Mouse (Mus musculus) right cerebral cortex, postnatal 4 days (tissue): ENCODE data around the gene Fam193b.
"Not testable (repeated sequence)": the region's sequence is repeated elsewhere in the genome, so short reads cannot be mapped to it uniquely, and the experiment has no call there.

Experiments
- DNase-seq: peaks from one replicate; pipeline ENCODE4 v3.0.0-alpha.2; 2022

Gene Fam193b

GRCm38 (mm10) chr13:55571027-55571751 lies at the start of gene Fam193b:
Gene Fam193b, minus strand, starts transcription at chr13:55571120.
- peak; percentile 95 for DNase-seq

GRCm38 (mm10) chr13:55620275-55620674 lies 49.4 kb upstream of the Fam193b start:
- DNase-seq, result no peak

GRCm38 (mm10) chr13:55619328-55619727 lies 48.4 kb upstream of the Fam193b start:
- no peak for DNase-seq

- no peak for DNase-seq
Measured at GRCm38 (mm10) chr13:55613471-55613870, 42.6 kb upstream of the Fam193b start.

GRCm38 (mm10) chr13:55611996-55612395 lies 41.1 kb upstream of the Fam193b start:
- DNase-seq, result no peak

GRCm38 (mm10) chr13:55607624-55608006 lies 36.7 kb upstream of the Fam193b start:
- DNase-seq, result no peak

- no peak for DNase-seq
Measured at GRCm38 (mm10) chr13:55606899-55607623, 36.1 kb upstream of the Fam193b start.

- no peak for DNase-seq
Measured at GRCm38 (mm10) chr13:55604606-55605005, 33.7 kb upstream of the Fam193b start.

GRCm38 (mm10) chr13:55601611-55602010 lies 30.7 kb upstream of the Fam193b start:
- DNase-seq, result peak; percentile 97

GRCm38 (mm10) chr13:55600657-55601056 lies 29.7 kb upstream of the Fam193b start:
- no peak for DNase-seq

GRCm38 (mm10) chr13:55599566-55600540 lies 28.9 kb upstream of the Fam193b start, which contains the start of gene B4galt7:
Gene B4galt7, plus strand, starts transcription at chr13:55599896.
- DNase-seq, result peak; percentile 90

- no peak for DNase-seq
Measured at GRCm38 (mm10) chr13:55596802-55597201, 25.9 kb upstream of the Fam193b start.

GRCm38 (mm10) chr13:55595375-55595774 lies 24.5 kb upstream of the Fam193b start:
- DNase-seq, result no peak

GRCm38 (mm10) chr13:55593254-55593747 lies 22.4 kb upstream of the Fam193b start:
- no peak for DNase-seq

GRCm38 (mm10) chr13:55592512-55593253 lies 21.8 kb upstream of the Fam193b start:
- peak; percentile 97 for DNase-seq

- no peak for DNase-seq
Measured at GRCm38 (mm10) chr13:55591961-55592490, 21.1 kb upstream of the Fam193b start.

- DNase-seq, result no peak
Measured at GRCm38 (mm10) chr13:55578086-55578485, 7.2 kb upstream of the Fam193b start.

GRCm38 (mm10) chr13:55576872-55577271 lies 6.0 kb upstream of the Fam193b start:
- DNase-seq, result not testable (repeated sequence)

GRCm38 (mm10) chr13:55575932-55576331 lies 5.0 kb upstream of the Fam193b start:
- no peak for DNase-seq

GRCm38 (mm10) chr13:55574321-55574720 lies 3.4 kb upstream of the Fam193b start:
- no peak for DNase-seq

GRCm38 (mm10) chr13:55573432-55573831 lies 2.5 kb upstream of the Fam193b start, which contains the start of gene Tmed9:
Gene Tmed9, plus strand, starts transcription at chr13:55573732.
- no peak for DNase-seq

- no peak for DNase-seq
Measured at GRCm38 (mm10) chr13:55571977-55572376, 1.1 kb upstream of the Fam193b start.
